Mouse (Mus musculus) testis, adult 2 months (tissue): ENCODE data around the gene Pigl.

Experiments
- CTCF ChIP-seq: fragments of 200-500 bp; IDR thresholded peaks from 2 replicates; pipeline ENCODE4 v1.5.1; 2012; ENCODE audit warnings: low read depth, mild to moderate bottlenecking, inconsistent platforms, low read length, moderate library complexity; ENCODE audit not compliant: control insufficient read depth, insufficient read depth, insufficient replicate concordance
- POLR2A ChIP-seq: fragments of 200-500 bp; IDR thresholded peaks from 2 replicates; pipeline ENCODE4 v1.6.1; 2012; ENCODE audit warnings: low read depth, mild to moderate bottlenecking, inconsistent platforms, low read length, moderate library complexity; ENCODE audit not compliant: control insufficient read depth

- no peak for TF ChIP-seq CTCF
- no peak for TF ChIP-seq POLR2A
Observed at GRCm38 (mm10) chr11:62558152-62558551, 99.9 kb downstream of the Pigl start.
